Mouse (Mus musculus) kidney, embryonic 14.5 days (tissue): ENCODE results near the gene Eef1g. TPM values are rescaled to one million over a fixed set of nuclear protein-coding genes. Genes with fewer than 3 reads are reported as not detected.
A peak's percentile ranks its signal among the peaks of the same experiment; 100 is the strongest.
"Not testable (repeated sequence)": the region's sequence is repeated elsewhere in the genome, so short reads cannot be mapped to it uniquely, and the experiment has no call there.

Experiments used
- ATAC-seq: fragments of 200-750 bp; cut with Nextera tagmentation; 2 replicates; pipeline ENCODE4 v1.8.0; 2017; ENCODE audit warnings: moderate number of reproducible peaks, mild to moderate bottlenecking, moderate TSS enrichment, moderate library complexity; ENCODE audit not compliant: low FRiP score, low TSS enrichment
- H3K27ac ChIP-seq: fragments of 300-500 bp; sonication (generic); 2 replicates; pipeline ENCODE4 v1.5.1; 2014; ENCODE audit warnings: low read depth, mild to moderate bottlenecking, low read length, moderate library complexity, mixed read lengths
- H3K27me3 ChIP-seq: fragments of 300-500 bp; sonication (generic); 2 replicates; pipeline ENCODE4 v1.6.1; 2014; ENCODE audit warnings: mild to moderate bottlenecking, low read length; ENCODE audit not compliant: control insufficient read depth, insufficient read depth
- H3K36me3 ChIP-seq: fragments of 300-500 bp; sonication (generic); 2 replicates; pipeline ENCODE4 v1.6.1; 2014; ENCODE audit warnings: low read length, mixed read lengths; ENCODE audit not compliant: control insufficient read depth, insufficient read depth
- H3K4me1 ChIP-seq: fragments of 300-500 bp; sonication (generic); 2 replicates; pipeline ENCODE4 v1.6.1; 2014; ENCODE audit warnings: low read length, mixed read lengths; ENCODE audit not compliant: control insufficient read depth, insufficient read depth
- H3K4me2 ChIP-seq: fragments of 300-500 bp; sonication (generic); replicated peaks from 2 replicates; pipeline ENCODE4 v1.6.1; 2014; ENCODE audit warnings: low read depth, mild to moderate bottlenecking, low read length
- H3K4me3 ChIP-seq: fragments of 300-500 bp; sonication (generic); 2 replicates; pipeline ENCODE4 v1.5.1; 2014; ENCODE audit warnings: mild to moderate bottlenecking, low read length
- H3K9ac ChIP-seq: fragments of 300-500 bp; sonication (generic); 2 replicates; pipeline ENCODE4 v1.6.1; 2014; ENCODE audit warnings: low read depth, mild to moderate bottlenecking, low read length, moderate library complexity
- H3K9me3 ChIP-seq: fragments of 300-500 bp; sonication (generic); 2 replicates; pipeline ENCODE4 v1.6.1; 2016; ENCODE audit warnings: low read length; ENCODE audit not compliant: control insufficient read depth
- WGBS: fragments of 180-500 bp; shearing (Covaris S2); extraction: QIAGEN DNeasy Blood & Tissue Kit; methylation state at CpG from one replicate; pipeline ENCODE4 v1.1.7; 2014; 5-methylcytosine and 5-hydroxymethylcytosine counted together
- polyA plus RNA-seq: library from polyadenylated mRNA; unstranded; fragments of >200 nt; fragmentation: Nextera tagmentation; extraction: Ambion mirVana; gene quantifications from 2 replicates; pipeline ENCODE4 v1.2.1, GENCODE M21; 2014

Eef1g gene
- polyA plus RNA-seq, 1 experiment from 2014 or later: 516 TPM

DNA sequence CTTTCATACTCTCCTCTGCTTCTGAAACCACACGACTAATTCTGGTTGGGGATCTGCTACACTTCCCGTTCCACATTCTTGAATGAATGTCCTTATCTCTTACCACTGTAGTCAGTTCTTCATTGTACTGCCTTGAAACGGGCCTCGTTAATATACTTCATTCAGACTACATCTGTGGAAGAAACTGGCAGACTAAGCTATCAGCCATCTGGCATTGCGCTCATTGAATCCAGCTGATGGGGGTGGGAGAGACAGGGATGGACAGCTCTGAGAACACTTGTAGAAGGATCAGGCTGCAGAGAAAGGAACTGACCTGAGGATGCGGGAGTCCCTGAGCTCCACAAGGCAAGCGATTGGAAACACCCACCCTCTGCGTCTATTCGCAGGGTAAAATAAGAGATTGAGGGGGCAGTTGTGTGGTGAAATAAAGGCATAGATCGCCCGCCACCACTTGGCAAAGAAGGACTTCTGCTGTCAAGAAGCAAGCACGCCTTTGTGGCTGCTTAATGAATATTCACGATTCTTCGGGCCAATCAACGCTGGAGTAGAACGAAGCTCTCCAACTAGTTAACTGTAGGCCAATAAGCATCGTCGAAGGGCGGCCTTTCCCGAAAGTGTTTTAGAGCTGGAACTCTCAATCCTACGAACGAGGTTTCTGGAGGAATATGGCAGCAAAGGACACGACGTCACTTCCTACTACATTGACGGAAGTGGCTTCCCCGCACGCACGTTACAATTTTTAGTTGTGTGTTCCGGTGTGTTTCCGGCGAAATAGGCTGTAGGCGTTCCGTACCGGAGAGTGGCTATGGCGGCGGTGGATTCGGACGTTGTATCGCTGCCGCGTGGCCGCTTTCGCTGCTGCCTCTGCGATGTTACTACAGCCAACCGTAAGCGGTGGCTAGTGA lies 13.5 kb upstream of the Eef1g start, which contains the start of gene Tut1:
Gene Tut1 (plus strand): TSS at position 713 of the 905 bp plus-strand sequence.
- peak within 1 kb of the TSS; percentile 82 for H3K4me2 ChIP-seq
- H3K27me3 ChIP-seq: no peaks in the 10 kb centered on the region
- H3K4me3 ChIP-seq: peak within 1 kb of the TSS; percentile 79
- H3K27ac ChIP-seq: peak within 1 kb of the TSS; percentile 71
- 5% methylated on average over 46 of the region's 46 CpGs for WGBS
- peaks cover 60% of the 10 kb centered on the region for H3K36me3 ChIP-seq
- H3K4me1 ChIP-seq: peaks cover 4% of the 10 kb centered on the region; the same call in 1 of the 2 replicates
- peak within 1 kb of the TSS; percentile 73 for H3K9ac ChIP-seq
- peak; percentile 95 for ATAC-seq
- H3K9me3 ChIP-seq: no peaks in the 10 kb centered on the region

DNA sequence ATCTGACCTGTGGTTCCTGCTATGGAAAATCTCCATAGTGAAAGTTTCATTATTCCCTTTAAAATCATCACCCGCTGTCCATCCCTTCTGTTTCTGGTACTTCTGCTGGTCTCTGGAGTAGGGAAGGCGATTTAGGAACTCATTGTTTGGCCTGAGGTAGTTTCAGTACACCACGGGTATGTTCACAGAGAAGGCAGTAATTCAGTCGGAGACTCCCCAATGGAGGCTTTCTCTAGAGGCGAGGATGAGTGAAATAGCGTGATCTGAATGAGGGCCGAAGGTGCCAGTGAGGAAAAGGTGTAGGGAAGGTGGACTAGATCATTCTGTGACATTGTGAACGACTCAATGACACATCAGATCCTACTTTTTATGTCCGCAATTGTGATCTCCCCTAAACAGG lies 12.7 kb upstream of the Eef1g start:
- peak overlapping the region; percentile 73 for H3K9ac ChIP-seq

DNA sequence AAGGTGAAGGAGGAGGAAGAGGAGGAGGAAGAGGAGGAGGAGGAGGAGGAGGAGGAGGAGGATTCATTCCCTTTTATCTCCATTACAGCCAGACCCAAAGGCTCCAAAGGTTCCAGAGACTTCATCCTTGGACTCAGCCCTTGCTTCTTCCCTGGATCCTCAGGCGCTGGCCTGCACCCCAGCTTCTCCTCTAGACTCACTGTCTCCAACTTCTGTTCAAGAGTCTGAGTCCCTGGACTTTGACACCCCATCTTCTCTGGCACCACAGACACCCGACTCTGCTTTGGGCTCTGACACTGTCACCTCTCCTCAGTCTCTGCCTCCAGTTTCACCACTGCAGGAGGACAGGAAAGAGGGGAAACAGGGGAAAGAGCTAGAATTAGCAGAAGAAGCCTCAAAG lies 4.6 kb upstream of the Eef1g start:
- 96% methylated on average over 2 of the region's 2 CpGs for WGBS
- Histone ChIP-seq H3K4me1 (no peaks in the 10 kb centered on the region), H3K27me3 (no peaks in the 10 kb centered on the region), H3K27ac (no peak overlapping the region), H3K9me3 (no peaks in the 10 kb centered on the region), H3K4me2 (no peak overlapping the region), H3K36me3 (peaks cover 79% of the 10 kb centered on the region), H3K4me3 (no peak overlapping the region), H3K9ac (no peak overlapping the region)
- ATAC-seq: no peak

More for the DNA sequence above, 12.7 kb upstream of the Eef1g start:
- Histone ChIP-seq H3K4me2 (peak overlapping the region; percentile 82), H3K4me1 (peaks cover 4% of the 10 kb centered on the region; the same call in 1 of the 2 replicates), H3K9me3 (no peaks in the 10 kb centered on the region), H3K27ac (peak overlapping the region; percentile 69; the same call in 1 of the 2 replicates), H3K36me3 (peaks cover 60% of the 10 kb centered on the region), H3K4me3 (peak overlapping the region; percentile 79), H3K27me3 (no peaks in the 10 kb centered on the region)
- WGBS: 7% methylated on average over 9 of the region's 9 CpGs
- ATAC-seq: no peak

DNA sequence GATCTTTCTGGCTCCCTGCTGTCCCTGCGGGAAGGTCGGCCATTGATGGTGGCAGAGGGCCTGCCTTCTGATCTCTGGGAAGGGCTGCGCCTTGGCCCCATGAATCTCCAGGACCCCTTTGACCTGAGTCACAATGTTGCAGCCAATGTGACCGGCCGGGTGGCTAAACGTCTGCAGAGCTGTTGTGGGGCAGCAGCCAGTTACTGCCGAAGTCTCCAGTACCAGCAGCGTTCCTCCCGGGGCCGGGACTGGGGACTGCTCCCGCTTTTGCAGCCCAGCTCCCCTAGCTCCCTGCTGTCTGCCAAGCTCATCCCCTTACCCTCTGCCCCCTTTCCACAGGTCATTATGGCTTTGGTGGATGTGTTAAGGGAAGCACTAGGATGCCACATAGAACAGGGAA lies 1.8 kb upstream of the Eef1g start:
- Histone ChIP-seq H3K4me2 (no peak overlapping the region), H3K4me1 (peaks cover 4% of the 10 kb centered on the region; the same call in 1 of the 2 replicates), H3K27me3 (no peaks in the 10 kb centered on the region), H3K9me3 (no peaks in the 10 kb centered on the region), H3K4me3 (no peak overlapping the region), H3K36me3 (peaks cover 73% of the 10 kb centered on the region), H3K27ac (no peak overlapping the region), H3K9ac (peak overlapping the region; percentile 62)
- ATAC-seq: no peak
- WGBS: 80% methylated on average over 11 of the region's 11 CpGs

DNA sequence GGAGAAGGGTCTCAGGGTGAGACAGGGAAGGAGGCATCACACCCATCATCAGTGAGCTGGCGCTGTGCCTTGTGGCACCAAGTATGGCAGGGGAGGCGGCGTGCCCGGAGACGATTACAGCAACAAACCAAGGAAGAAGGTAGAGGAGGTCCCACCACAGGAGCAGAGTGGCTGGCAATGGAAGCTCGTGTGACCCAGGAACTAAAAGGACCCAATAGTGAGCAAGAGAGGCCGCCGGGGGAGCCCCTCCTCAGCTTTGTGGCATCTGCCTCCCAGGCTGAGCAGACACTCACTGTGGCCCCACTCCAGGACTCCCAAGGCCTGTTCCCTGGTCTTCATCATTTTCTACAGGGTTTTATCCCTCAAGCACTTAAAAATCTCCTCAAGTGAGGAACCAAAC lies 1.1 kb upstream of the Eef1g start:
- no peaks in the 10 kb centered on the region for H3K9me3 ChIP-seq
- WGBS: 74% methylated on average over 8 of the region's 8 CpGs
- peak overlapping the region; percentile 72 for H3K4me3 ChIP-seq
- H3K9ac ChIP-seq: peak overlapping the region; percentile 62; the same call in 1 of the 2 replicates
- peaks cover 73% of the 10 kb centered on the region for H3K36me3 ChIP-seq
- peak overlapping the region; percentile 47 for H3K4me2 ChIP-seq
- ATAC-seq: no peak
- H3K27me3 ChIP-seq: no peaks in the 10 kb centered on the region
- peaks cover 4% of the 10 kb centered on the region; the same call in 1 of the 2 replicates for H3K4me1 ChIP-seq
- peak overlapping the region; percentile 87 for H3K27ac ChIP-seq

DNA sequence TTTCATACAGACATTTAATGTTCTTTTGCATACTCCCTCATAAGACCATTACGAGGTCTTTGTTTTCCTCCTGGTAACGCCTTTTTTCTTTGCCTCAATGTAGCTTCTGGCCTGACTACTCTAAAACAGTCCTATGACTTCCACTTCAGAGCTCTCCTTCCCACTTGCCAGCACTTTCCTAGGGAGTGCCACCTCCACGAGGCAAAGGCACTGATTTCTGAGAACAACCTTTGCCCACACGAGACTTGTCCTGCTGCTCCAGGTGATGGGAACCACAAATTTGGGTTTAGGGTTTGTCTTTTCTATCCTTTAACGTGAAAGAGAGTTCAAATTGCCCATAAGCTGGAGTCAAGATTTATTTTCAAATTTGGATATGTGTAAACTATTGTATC lies 647 bp upstream of the Eef1g start:
- ATAC-seq: no peak
- H3K4me1 ChIP-seq: peaks cover 4% of the 10 kb centered on the region; the same call in 1 of the 2 replicates
- H3K27me3 ChIP-seq: no peaks in the 10 kb centered on the region
- peak overlapping the region; percentile 47 for H3K4me2 ChIP-seq
- WGBS: 35% methylated on average over 5 of the region's 5 CpGs
- H3K9ac ChIP-seq: peak overlapping the region; percentile 62
- H3K36me3 ChIP-seq: peaks cover 75% of the 10 kb centered on the region
- H3K9me3 ChIP-seq: no peaks in the 10 kb centered on the region
- H3K4me3 ChIP-seq: peak overlapping the region; percentile 72
- H3K27ac ChIP-seq: peak overlapping the region; percentile 87

DNA sequence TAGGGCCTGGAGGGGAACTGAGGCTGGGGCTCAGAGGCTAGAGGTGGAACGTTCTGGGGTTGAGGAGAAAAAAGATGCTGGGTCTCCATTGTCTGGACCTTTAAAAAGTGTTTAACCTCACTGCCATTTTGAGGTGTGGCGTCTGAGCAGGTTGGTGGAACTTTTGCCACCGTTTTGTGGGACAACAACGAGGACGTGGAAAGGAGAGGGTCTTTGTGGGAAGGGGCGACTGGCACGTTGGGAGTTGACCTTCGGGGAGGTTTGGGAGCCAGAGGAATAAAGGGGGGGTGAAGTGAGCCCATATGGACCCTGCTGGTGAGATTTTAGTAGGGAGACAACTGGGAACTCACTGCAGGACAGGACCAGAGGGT lies 517 bp downstream of the Eef1g start:
- H3K9ac ChIP-seq: peak overlapping the region; percentile 87
- no peak for ATAC-seq
- H3K9me3 ChIP-seq: no peaks in the 10 kb centered on the region
- peak overlapping the region; percentile 72 for H3K4me3 ChIP-seq
- 0% methylated on average over 8 of the region's 8 CpGs for WGBS
- peaks cover 4% of the 10 kb centered on the region; the same call in 1 of the 2 replicates for H3K4me1 ChIP-seq
- peak overlapping the region; percentile 47 for H3K4me2 ChIP-seq
- H3K36me3 ChIP-seq: peaks cover 75% of the 10 kb centered on the region
- no peaks in the 10 kb centered on the region for H3K27me3 ChIP-seq
- H3K27ac ChIP-seq: peak overlapping the region; percentile 3; the same call in 1 of the 2 replicates

DNA sequence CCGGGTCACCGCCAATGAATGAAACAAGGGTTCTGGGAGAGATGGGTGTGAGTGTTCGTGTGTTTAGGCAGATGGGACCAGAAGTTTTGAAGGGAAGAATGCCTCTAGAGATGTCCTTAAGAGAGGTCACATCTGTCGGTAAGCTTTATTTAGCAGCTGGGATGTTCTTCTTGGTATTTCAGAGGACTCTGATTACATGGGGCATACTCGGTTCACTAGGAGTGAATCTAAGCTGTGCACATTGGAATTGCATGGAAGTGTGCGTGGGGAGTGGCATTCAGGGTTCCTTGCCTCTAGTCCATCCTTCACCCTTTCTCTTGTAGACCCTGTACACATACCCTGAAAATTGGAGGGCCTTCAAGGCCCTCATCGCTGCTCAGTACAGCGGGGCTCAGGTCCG lies 1.1 kb downstream of the Eef1g start:
- 6% methylated on average over 9 of the region's 9 CpGs for WGBS
- Histone ChIP-seq H3K4me1 (peaks cover 4% of the 10 kb centered on the region; the same call in 1 of the 2 replicates), H3K9ac (peak overlapping the region; percentile 87), H3K4me2 (peak overlapping the region; percentile 47), H3K27me3 (no peaks in the 10 kb centered on the region), H3K4me3 (peak overlapping the region; percentile 72), H3K9me3 (no peaks in the 10 kb centered on the region), H3K27ac (peak overlapping the region; percentile 3; the same call in 1 of the 2 replicates), H3K36me3 (peaks cover 75% of the 10 kb centered on the region)
- no peak for ATAC-seq

DNA sequence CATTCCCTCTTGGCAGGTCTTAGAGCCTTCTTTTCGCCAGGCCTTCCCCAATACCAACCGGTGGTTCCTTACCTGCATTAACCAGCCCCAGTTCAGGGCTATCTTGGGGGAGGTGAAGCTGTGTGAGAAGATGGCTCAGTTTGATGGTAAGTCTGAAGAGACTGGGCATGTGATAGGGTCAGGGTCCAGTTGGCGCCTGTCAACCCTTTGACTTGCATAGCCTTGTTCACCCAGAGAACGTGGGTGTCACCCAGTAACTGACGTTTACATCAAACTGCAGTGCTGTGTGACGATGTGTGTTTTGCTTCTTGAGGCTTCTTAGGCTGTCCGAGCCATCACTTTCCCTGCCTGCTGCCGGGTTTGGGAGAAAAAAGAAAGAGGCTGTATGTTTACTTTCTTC lies 5.7 kb downstream of the Eef1g start:
- peaks cover 90% of the 10 kb centered on the region for H3K36me3 ChIP-seq
- not testable (repeated sequence) for H3K9ac ChIP-seq

More for the DNA sequence above, 5.7 kb downstream of the Eef1g start:
- WGBS: 83% methylated on average over 8 of the region's 8 CpGs
- not testable (repeated sequence) for H3K4me2 ChIP-seq, H3K9me3 ChIP-seq, H3K4me1 ChIP-seq, H3K4me3 ChIP-seq, H3K27me3 ChIP-seq, H3K27ac ChIP-seq, ATAC-seq
